Mouse (Mus musculus) common myeloid progenitor, adult 5-6 weeks (primary cell): ENCODE data around the gene Rftn1. TPM values are rescaled to one million over a fixed set of nuclear protein-coding genes. Genes with fewer than 3 reads are reported as not detected.
A peak's percentile ranks its signal among the peaks of the same experiment; 100 is the strongest.
"Not testable (repeated sequence)": the region's sequence is repeated elsewhere in the genome, so short reads cannot be mapped to it uniquely, and the experiment has no call there.

ENCODE experiments used
- ATAC-seq: replicated peaks from 2 replicates; pipeline ENCODE4 v1.8.0; 2016; ENCODE audit warnings: low read depth, mild to moderate bottlenecking, moderate TSS enrichment, inconsistent platforms; ENCODE audit not compliant: poor library complexity, severe bottlenecking
- total RNA-seq: library from RNA; stranded (forward); fragments of 200-1000, 187-1606 nt; gene quantifications from 2 replicates; pipeline ENCODE4 v1.2.3, GENCODE M21; 2017

Gene Rftn1
- 37.4 and 43.0 TPM in 2 replicates for total RNA-seq

DNA sequence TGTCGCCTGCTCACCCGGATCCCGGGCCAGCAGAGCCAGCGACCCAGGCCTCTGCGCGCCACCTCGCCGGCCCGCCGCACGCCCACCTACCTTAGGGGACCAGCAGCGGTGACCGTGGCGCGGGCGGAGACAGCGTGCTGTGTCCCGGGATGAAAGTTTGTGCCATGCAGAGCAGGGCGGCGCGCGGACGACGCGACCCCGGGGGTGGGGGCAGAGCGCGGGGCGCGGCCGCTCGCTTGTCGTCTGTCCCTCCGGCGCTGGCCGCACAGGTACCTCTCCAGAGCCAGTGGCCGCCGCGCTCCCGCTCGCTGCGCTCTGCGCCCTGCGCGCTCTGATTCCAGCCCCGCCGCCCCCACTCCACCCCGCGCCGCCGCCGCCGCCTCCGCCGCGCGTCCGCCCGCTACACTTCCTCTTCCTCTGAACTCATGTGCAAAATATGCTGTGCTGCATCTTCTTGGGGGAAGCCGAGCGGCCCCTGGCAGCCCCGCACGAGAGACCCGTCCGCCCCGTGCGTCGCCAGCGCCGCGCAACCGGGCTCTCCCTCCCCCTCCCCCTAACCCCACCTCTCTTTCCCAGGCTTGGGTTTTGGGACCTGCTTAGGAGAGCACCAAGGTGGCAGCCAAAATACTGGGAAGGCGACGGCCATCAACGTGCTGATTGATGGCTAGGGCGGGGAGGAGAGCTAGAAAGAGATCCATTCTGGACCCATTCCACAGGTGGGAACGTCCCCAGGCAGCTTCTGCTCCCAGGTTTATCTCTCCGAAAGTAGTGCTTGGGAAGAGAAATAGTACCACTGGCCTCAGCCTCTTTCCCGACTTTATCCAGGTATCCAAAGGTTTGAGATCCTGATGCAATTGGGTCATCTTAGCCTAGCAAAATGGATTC is at the start of gene Rftn1:
Rftn1 (minus strand) TSS at position 544 of the 885 bp plus-strand sequence.
- peak; percentile 36 for ATAC-seq

DNA sequence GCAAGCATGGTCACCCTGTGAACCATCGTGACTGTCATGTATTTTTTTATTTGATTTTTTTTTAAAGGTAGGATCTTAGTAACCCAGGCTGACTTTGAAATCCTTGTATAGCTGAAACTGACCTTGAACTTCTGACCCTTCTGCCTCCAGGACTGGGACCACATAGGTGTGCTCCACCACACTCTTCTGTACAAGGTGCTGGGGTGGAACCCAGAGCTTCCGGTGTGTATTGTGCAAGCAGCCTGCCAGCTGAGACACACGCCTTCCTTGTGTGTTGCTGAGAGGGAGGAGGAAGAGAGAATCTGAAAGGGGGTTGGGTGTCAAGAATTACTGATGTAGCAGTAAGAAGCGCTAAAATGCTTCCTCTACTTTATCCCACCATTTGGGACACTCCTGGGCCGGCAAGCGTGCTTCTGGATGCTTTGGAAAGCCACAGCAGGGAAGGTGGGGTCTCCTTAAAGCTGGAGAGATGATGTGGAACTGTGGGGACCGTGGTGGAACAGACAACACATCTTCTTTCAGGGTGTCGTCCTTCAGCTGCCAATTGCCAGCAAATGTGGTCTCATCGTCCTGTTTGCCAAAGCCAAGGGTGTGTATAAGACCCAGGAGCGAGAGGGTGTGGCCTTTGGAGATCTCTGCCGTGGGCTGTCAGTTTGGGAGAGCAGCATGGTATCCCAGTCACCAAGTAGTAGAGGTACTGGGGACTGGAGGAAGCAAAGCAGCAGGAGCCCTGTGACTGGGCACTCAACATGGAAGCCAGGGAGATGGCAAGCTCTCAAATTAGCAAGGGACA is 47.5 kb upstream of the Rftn1 start:
- ATAC-seq = no peak

DNA sequence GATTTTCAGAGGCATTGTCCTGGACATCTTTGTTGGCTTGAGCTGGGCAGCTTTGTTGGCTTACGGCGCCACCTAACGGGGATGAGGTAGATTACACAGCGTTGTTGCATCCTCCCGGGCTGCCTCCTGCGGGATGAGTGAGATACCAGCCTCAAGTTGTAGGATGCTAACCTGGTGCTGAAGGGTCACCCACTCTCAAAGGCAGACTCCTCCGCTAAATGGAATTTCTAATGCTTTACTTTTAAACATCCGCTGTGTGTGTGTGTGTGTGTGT is 46.9 kb upstream of the Rftn1 start:
- ATAC-seq = peak; percentile 93

DNA sequence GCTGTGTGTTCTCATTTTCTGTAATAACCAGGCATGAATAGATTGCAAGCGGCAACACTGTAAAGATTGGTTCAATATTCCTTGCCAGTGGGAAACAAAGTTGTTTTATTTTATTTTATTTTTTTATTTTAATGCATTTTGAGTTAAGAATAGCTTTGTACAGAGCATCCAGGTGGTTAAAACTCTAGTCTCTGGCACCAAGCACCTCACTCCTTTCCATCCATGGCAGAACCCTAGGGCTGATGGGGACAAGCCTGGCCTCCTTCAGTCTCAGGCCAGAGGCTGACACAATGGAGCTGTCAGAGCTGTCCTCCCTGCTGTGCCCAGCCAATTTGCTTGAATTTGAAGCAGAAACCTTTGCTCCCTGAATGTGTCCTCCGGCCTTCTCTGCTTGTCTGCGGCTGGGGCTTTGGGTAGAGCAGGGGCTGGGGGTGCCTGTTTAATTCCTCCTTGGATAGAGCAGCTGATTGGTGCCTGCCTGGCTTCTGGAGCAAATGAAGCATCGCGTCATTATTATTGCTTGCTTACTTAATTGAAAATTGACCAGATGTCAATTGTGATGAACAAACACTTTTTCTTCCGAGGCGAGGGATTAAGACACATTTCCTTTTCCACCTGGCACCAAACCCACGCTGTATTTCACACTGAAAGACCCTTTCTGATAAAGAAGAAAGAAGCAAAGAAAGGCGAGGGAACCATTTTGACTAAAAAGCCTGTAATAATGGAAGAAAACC is 46.4 kb upstream of the Rftn1 start:
- no peak for ATAC-seq

- ATAC-seq = no peak
Observed at GRCm38 (mm10) chr17:50235943-50236701, 45.6 kb upstream of the Rftn1 start.

DNA sequence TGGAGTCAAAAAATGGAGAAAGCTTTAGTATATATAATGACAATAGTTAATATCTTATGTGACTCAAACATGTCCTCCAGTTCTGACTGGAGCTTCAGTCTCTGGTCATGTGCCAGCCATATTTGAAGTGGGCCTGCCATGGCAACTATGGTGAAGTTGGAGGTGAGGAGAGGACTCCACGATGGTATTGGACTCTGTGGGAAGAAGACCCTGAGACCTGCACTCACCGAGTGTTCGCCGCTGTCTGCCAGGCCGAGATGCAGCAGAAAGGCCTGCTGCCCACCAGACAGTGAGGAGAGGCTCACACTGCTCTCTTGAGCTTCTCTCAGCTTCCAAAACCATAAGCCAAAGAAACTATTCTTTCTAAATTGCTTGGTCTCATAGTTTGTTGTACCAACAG is 43.5 kb upstream of the Rftn1 start:
- no peak for ATAC-seq

DNA sequence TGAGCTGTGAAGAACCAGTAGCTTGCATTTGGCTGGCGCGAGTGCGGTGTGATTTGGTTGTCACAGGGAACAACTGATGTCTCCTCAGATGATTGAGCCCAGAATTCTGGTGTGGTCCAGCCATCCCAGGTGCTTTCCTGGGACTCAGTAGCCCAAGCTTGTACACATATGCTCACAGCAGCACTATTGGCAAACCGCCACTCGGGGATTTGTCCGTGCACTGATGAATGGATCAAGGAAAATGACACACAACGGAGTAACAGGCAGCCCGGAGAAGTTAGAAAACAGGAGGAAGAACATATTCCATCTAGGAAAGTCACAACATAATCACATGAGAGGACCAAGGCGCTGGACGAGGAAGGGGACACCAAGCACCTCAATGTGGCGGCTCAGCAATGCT is 42.3 kb upstream of the Rftn1 start:
- ATAC-seq = no peak

GRCm38 (mm10) chr17:50231206-50231605 is 40.7 kb upstream of the Rftn1 start:
- ATAC-seq = no peak

GRCm38 (mm10) chr17:50229534-50229933 is 39.1 kb upstream of the Rftn1 start:
- peak; percentile 66 for ATAC-seq

DNA sequence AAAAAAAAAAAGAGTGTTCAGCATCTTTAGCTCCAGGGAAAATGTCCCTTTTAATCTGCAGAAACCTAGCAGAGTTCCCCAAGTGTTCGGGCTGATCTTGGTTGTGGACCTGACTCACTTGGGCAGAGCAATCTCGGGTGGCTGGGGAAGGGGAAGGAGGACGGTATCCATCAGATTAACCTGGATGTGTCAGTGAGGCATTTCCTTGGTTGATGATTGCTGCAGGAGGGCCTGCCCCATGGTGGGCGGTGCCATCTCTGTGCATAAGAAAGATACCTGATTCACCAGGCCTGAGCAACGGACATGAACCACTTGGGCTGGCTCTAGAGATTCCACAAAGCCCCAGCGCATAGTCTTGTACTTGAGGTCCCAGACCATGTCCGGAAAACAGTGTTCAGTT is 36.9 kb upstream of the Rftn1 start:
- 0 out of 2 replicates have a peak, but pooled peaks have one; percentile 21 for ATAC-seq

- no peak for ATAC-seq
Observed at GRCm38 (mm10) chr17:50224718-50225117, 34.2 kb upstream of the Rftn1 start.

GRCm38 (mm10) chr17:50217978-50218377 is 27.5 kb upstream of the Rftn1 start:
- peak; percentile 26; the same call in 1 of the 2 replicates for ATAC-seq

GRCm38 (mm10) chr17:50215104-50215503 is 24.6 kb upstream of the Rftn1 start:
- ATAC-seq = peak; percentile 33; the same call in 1 of the 2 replicates

- peak; percentile 70 for ATAC-seq
Observed at GRCm38 (mm10) chr17:50213117-50213516, 22.6 kb upstream of the Rftn1 start.

DNA sequence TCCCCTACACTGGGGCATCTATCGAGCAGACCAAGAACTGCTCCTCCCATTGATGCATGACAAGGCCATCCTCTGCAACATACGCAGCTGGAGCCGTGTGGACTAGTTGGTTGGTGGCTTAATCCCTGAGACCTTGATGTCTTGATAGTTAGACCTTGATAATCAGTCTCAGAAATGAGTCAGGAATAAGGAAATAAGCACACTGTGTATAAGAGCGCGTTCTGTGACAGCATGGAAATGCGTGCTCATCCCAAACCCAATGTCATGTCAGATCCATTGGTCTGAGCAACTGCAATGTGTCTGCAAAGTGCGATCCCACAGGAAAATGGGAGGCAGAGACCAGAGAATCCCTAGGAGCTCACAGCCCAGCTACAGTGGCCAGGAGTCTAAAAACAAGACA is 21.3 kb upstream of the Rftn1 start:
- ATAC-seq = no peak

DNA sequence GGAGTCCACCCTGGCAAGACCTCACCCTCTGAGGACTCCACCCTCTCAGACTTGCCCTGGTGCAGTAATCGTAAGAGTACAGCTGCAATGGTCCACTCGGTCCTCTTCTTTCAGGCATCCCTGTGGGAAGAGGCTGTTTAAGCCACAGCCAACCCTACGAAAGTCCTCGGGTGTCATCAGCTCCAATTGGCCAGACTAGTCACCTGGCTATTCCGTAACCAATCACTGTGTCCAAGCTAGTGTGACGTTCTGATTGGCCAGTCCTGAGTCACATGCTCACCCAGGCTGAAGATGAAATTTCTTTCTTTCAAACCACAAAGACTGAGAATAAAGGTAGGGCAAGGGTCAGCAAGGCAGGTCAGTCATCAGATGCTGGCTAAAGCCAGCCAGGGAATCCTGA is 19.4 kb upstream of the Rftn1 start:
- ATAC-seq = no peak

GRCm38 (mm10) chr17:50208137-50209045 is 17.9 kb upstream of the Rftn1 start:
- ATAC-seq = no peak

GRCm38 (mm10) chr17:50206262-50206661 is 15.8 kb upstream of the Rftn1 start:
- ATAC-seq = not testable (repeated sequence)

DNA sequence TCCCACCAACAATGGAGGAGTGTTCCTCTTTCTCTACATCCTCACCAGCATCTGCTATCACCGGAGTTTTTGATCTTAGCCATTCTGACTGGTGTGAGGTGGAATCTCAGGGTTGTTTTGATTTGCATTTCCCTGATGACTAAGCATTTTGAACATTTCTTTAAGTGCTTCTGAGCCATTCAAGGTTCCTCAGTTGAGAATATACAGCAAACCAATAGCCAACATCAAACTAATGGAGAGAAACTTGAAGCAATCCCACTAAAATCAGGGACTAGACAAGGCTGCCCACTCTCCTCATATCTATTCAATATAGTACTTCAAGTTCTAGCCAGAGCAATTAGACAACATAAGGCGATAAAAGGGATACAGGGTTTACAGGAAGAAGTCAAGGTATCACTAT is 15.4 kb upstream of the Rftn1 start:
- ATAC-seq = not testable (repeated sequence)
